Mouse (Mus musculus) spleen, adult 2 months (tissue): ENCODE results near the gene Pla2g4d.

Experiments used
- CTCF ChIP-seq: fragments of 200-500 bp; IDR thresholded peaks from 2 replicates; pipeline ENCODE4 v1.5.1; 2011; ENCODE audit warnings: mild to moderate bottlenecking, inconsistent platforms; ENCODE audit not compliant: insufficient read depth, insufficient read length, insufficient replicate concordance; ENCODE audit errors: extremely low read depth
- POLR2A ChIP-seq: fragments of 200-500 bp; IDR thresholded peaks from 2 replicates; pipeline ENCODE4 v1.6.1; 2011; ENCODE audit warnings: low read depth, low read length, inconsistent platforms

DNA sequence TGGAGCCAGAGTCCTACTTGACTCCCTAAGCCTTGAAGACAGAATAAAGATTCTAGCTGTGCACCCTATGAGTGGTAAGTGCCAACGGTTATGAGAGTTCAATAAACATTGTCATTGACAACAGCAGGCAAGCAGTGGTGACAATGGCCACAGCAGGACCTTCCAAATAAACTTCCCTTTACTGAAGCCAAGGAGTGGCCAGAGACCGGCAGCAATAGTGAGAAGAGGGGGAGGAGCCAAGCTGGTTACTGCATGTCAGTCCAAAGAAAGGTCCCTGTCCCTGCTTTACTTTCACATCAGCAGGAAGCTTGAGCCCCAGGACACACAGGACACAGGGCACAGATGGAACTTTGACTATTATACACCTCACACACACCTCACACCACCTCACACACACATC, 7.2 kb upstream of the Pla2g4d start:
- TF ChIP-seq CTCF (no peak), POLR2A (no peak)
